Mouse (Mus musculus): ENCODE measurements around the gene Pla2g10.

DNA sequence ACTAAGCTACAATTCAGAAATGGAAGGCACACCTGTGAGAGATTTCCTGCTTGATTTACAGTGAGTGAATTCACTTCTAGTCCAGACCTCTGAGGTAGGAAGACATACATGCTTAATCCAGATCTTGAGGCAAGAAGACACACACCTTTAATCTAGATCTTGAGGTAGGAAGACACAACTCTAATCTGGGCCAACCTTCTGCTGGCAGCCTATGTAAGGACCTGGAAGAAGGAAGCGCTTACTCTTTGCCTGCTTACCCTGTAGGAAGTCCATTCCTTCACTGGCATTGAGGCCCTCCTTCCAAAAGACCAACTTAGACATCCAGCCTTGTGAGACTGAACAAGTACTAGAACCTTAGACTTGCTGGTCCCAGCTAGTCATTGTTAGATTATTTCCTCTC, 61.5 kb downstream of the Pla2g10 start:
- TF ChIP-seq POLR2A (IDR thresholded peaks at IDR 0.05; ENCODE audit: borderline replicate concordance, extremely low read depth, insufficient read depth, insufficient read length, poor library complexity, severe bottlenecking) (no peak), CTCF (IDR thresholded peaks at IDR 0.05; ENCODE audit: borderline replicate concordance, extremely low read depth, insufficient read depth, insufficient read length) (no peak)
